14 mouse cellular contexts compared by ENCODE assay signal in genomic region chr3:79410629-79410995, GRCm38 (mm10).
DNase-seq lines count a peak whose midpoint lies in the region; ATAC-seq lines count a peak whose summit lies in the region.
"Had no signal": no experiment of that assay in that cellular context is flagged by ENCODE, and none has a peak within 500 bp of the region (broad histone marks: within the 10 kb centered on the region; RNA-seq: fewer than 3 reads in every experiment).

No protein-coding gene starts in this region.

- H3K36me3 ChIP-seq in hindbrain, embryonic 11.5 days (ENCODE audit: control insufficient read depth, insufficient read depth, low read length) = no peaks in the 10 kb centered on the region
- no peaks in the 10 kb centered on the region for H3K36me3 ChIP-seq in hindbrain, embryonic 16.5 days (ENCODE audit: control insufficient read depth, insufficient read depth, low read length)
- no peaks in the 10 kb centered on the region for H3K36me3 ChIP-seq in midbrain, embryonic 11.5 days (ENCODE audit: control insufficient read depth, insufficient read depth, low read length)
- H3K36me3 ChIP-seq in midbrain, embryonic 16.5 days (ENCODE audit: control insufficient read depth, insufficient read depth, low read length) = no peaks in the 10 kb centered on the region

- H3K4me3 ChIP-seq in hindbrain, embryonic 11.5 days (ENCODE audit: low read depth, low read length) = no peak overlapping the region
- H3K4me3 ChIP-seq in hindbrain, embryonic 16.5 days (ENCODE audit: low read length) = no peak overlapping the region
- H3K4me3 ChIP-seq in midbrain, embryonic 11.5 days (ENCODE audit: low read depth, low read length) = no peak overlapping the region
- no peak overlapping the region for H3K4me3 ChIP-seq in midbrain, embryonic 16.5 days (ENCODE audit: low read depth, low read length)
- H3K4me3 ChIP-seq: left cerebral cortex, adult 2 months had no signal

- H3K27me3 ChIP-seq in hindbrain, embryonic 11.5 days (ENCODE audit: control insufficient read depth, insufficient read depth, low read length) = no peaks in the 10 kb centered on the region
- no peaks in the 10 kb centered on the region for H3K27me3 ChIP-seq in hindbrain, embryonic 16.5 days (replicated peaks; ENCODE audit: control insufficient read depth, insufficient read depth, low read length)
- H3K27me3 ChIP-seq in midbrain, embryonic 11.5 days (ENCODE audit: control insufficient read depth, insufficient read depth, low read length) = no peaks in the 10 kb centered on the region
- no peaks in the 10 kb centered on the region for H3K27me3 ChIP-seq in midbrain, embryonic 16.5 days (ENCODE audit: control insufficient read depth, insufficient read depth, low read depth, low read length)

- no peak overlapping the region for H3K9ac ChIP-seq in hindbrain, embryonic 11.5 days (ENCODE audit: low read depth, low read length)
- no peak overlapping the region for H3K9ac ChIP-seq in hindbrain, embryonic 16.5 days (ENCODE audit: low read depth, low read length)
- H3K9ac ChIP-seq in midbrain, embryonic 11.5 days (ENCODE audit: low read length) = no peak overlapping the region
- no peak overlapping the region for H3K9ac ChIP-seq in midbrain, embryonic 16.5 days (ENCODE audit: low read depth, low read length)

- no peak overlapping the region for H3K4me2 ChIP-seq in hindbrain, embryonic 11.5 days (replicated peaks; ENCODE audit: low read depth, low read length)
- no peak overlapping the region for H3K4me2 ChIP-seq in hindbrain, embryonic 16.5 days (ENCODE audit: low read length)
- no peak overlapping the region for H3K4me2 ChIP-seq in midbrain, embryonic 11.5 days
- no peak overlapping the region for H3K4me2 ChIP-seq in midbrain, embryonic 16.5 days (ENCODE audit: low read length)

- no peaks in the 10 kb centered on the region for H3K9me3 ChIP-seq in hindbrain, embryonic 11.5 days (ENCODE audit: control insufficient read depth, low read length)
- H3K9me3 ChIP-seq in hindbrain, embryonic 16.5 days (ENCODE audit: control insufficient read depth, low read length) = no peaks in the 10 kb centered on the region
- H3K9me3 ChIP-seq in midbrain, embryonic 11.5 days (ENCODE audit: control insufficient read depth, low read length) = no peaks in the 10 kb centered on the region
- H3K9me3 ChIP-seq in midbrain, embryonic 16.5 days (replicated peaks; ENCODE audit: control insufficient read depth, low read length, poor library complexity, severe bottlenecking) = no peaks in the 10 kb centered on the region

- peak; percentile 61; the same call in 1 of the 2 replicates for ATAC-seq in hindbrain, embryonic 11.5 days (ENCODE audit: low FRiP score)
- ATAC-seq in hindbrain, embryonic 16.5 days = no peak
- peak; percentile 69 for ATAC-seq in midbrain, embryonic 11.5 days (ENCODE audit: low FRiP score)
- ATAC-seq in midbrain, embryonic 16.5 days = no peak
- no peak for ATAC-seq in frontal cortex, adult (ENCODE audit: low TSS enrichment)

- DNase-seq in hindbrain, embryonic 11.5 days (ENCODE audit: low spot score) = peak; percentile 34
- peak; percentile 87 for DNase-seq in midbrain, embryonic 11.5 days (ENCODE audit: low spot score, missing footprints)
- peak; percentile 11 for DNase-seq in lung, postnatal 36 days
- DNase-seq in retina, postnatal 1 day = peak; percentile 81
- no peak for DNase-seq in MN1 (ENCODE audit: low spot score)
- DNase-seq: adrenal gland, postnatal 14 days; cerebellum, adult 11 months; heart, adult 18-20 months; kidney, adult 11 months; right cerebral cortex, postnatal 4 days had no signal

- H3K4me1 ChIP-seq in hindbrain, embryonic 11.5 days (replicated peaks; ENCODE audit: control insufficient read depth, insufficient read depth, low read length) = no peaks in the 10 kb centered on the region
- peaks cover 6% of the 10 kb centered on the region; the same call in 1 of the 2 replicates for H3K4me1 ChIP-seq in hindbrain, embryonic 16.5 days (ENCODE audit: control insufficient read depth, insufficient read depth, low read depth, low read length)
- H3K4me1 ChIP-seq in midbrain, embryonic 11.5 days (ENCODE audit: control insufficient read depth, insufficient read depth, low read length) = peaks cover 9% of the 10 kb centered on the region; the same call in 1 of the 2 replicates
- 0 out of 2 replicates have a peak, but pooled peaks cover 9% of the 10 kb centered on the region for H3K4me1 ChIP-seq in midbrain, embryonic 16.5 days (ENCODE audit: control insufficient read depth, insufficient read depth, low read length)

- WGBS in hindbrain, embryonic 11.5 days = 32% methylated on average over 5 of the region's 5 CpGs
- 27% methylated on average over 5 of the region's 5 CpGs for WGBS in hindbrain, embryonic 16.5 days
- 36% methylated on average over 5 of the region's 5 CpGs for WGBS in midbrain, embryonic 11.5 days
- 25% methylated on average over 5 of the region's 5 CpGs for WGBS in midbrain, embryonic 16.5 days

- 0 out of 2 replicates have a peak overlapping the region, but pooled peaks have one; percentile 7 for H3K27ac ChIP-seq in hindbrain, embryonic 11.5 days (ENCODE audit: low read depth, low read length)
- H3K27ac ChIP-seq in hindbrain, embryonic 16.5 days (ENCODE audit: low read depth, low read length) = no peak overlapping the region
- no peak overlapping the region for H3K27ac ChIP-seq in midbrain, embryonic 11.5 days (ENCODE audit: low read depth, low read length)
- no peak overlapping the region for H3K27ac ChIP-seq in midbrain, embryonic 16.5 days (ENCODE audit: low read length)
- H3K27ac ChIP-seq: left cerebral cortex, adult 2 months had no signal

Comparison
In these comparisons a context has a peak if more than half of its experiments do, and no peak if none do; other contexts are left out.
1. ATAC-seq: peak in hindbrain, embryonic 11.5 days (single experiment) and midbrain, embryonic 11.5 days (single experiment); none in hindbrain, embryonic 16.5 days (single experiment), midbrain, embryonic 16.5 days (single experiment) and frontal cortex, adult (single experiment).